Mouse (Mus musculus): Measurements from ENCODE around the gene Slc35g2.

Slc35g2 gene

GRCm38 (mm10) chr9:100560251-100560890 is 10.5 kb downstream of the Slc35g2 start:
- peak; percentile 72 for DNase-seq (ENCODE audit: low read depth, low spot score)

- no peak for DNase-seq (ENCODE audit: low read depth, low spot score)
Measured at GRCm38 (mm10) chr9:100558991-100559390, 11.9 kb downstream of the Slc35g2 start.

- peak; percentile 52 for DNase-seq (ENCODE audit: low read depth, low spot score)
Measured at GRCm38 (mm10) chr9:100558023-100558573, 12.8 kb downstream of the Slc35g2 start.

GRCm38 (mm10) chr9:100555686-100556085 is 15.2 kb downstream of the Slc35g2 start:
- no peak for DNase-seq (ENCODE audit: low read depth, low spot score)

- no peak for DNase-seq (ENCODE audit: low read depth, low spot score)
Measured at GRCm38 (mm10) chr9:100548313-100548712, 22.6 kb downstream of the Slc35g2 start.

GRCm38 (mm10) chr9:100546594-100546910 is 24.3 kb downstream of the Slc35g2 start:
- DNase-seq (ENCODE audit: low read depth, low spot score): no peak

- DNase-seq (ENCODE audit: low read depth, low spot score): peak; percentile 93
Measured at GRCm38 (mm10) chr9:100545715-100546593, 24.9 kb downstream of the Slc35g2 start, which contains the start of gene Nck1. Gene Nck1, minus strand, starts transcription at chr9:100546134.

GRCm38 (mm10) chr9:100544948-100545714 is 25.8 kb downstream of the Slc35g2 start:
- no peak for DNase-seq (ENCODE audit: low read depth, low spot score)

- peak; percentile 51 for DNase-seq (ENCODE audit: low read depth, low spot score)
Measured at GRCm38 (mm10) chr9:100535618-100536262, 35.1 kb downstream of the Slc35g2 start.

- DNase-seq (ENCODE audit: low read depth, low spot score): no peak
Measured at GRCm38 (mm10) chr9:100534686-100535085, 36.2 kb downstream of the Slc35g2 start.

- no peak for DNase-seq (ENCODE audit: low read depth, low spot score)
Measured at GRCm38 (mm10) chr9:100532847-100533505, 37.9 kb downstream of the Slc35g2 start.

- DNase-seq (ENCODE audit: low read depth, low spot score): no peak
Measured at GRCm38 (mm10) chr9:100531296-100531695, 39.6 kb downstream of the Slc35g2 start.

- DNase-seq (ENCODE audit: low read depth, low spot score): no peak
Measured at GRCm38 (mm10) chr9:100525225-100525624, 45.7 kb downstream of the Slc35g2 start.

- DNase-seq (ENCODE audit: low read depth, low spot score): no peak
Measured at GRCm38 (mm10) chr9:100522029-100522428, 48.9 kb downstream of the Slc35g2 start.

GRCm38 (mm10) chr9:100520586-100520985 is 50.3 kb downstream of the Slc35g2 start:
- DNase-seq (ENCODE audit: low read depth, low spot score): no peak

- no peak for DNase-seq (ENCODE audit: low read depth, low spot score)
Measured at GRCm38 (mm10) chr9:100520012-100520411, 50.9 kb downstream of the Slc35g2 start.

GRCm38 (mm10) chr9:100507581-100507980 is 63.3 kb downstream of the Slc35g2 start:
- no peak for DNase-seq (ENCODE audit: low read depth, low spot score)

GRCm38 (mm10) chr9:100506652-100507051 is 64.2 kb downstream of the Slc35g2 start:
- no peak for DNase-seq (ENCODE audit: low read depth, low spot score)

GRCm38 (mm10) chr9:100505498-100505897 is 65.4 kb downstream of the Slc35g2 start:
- DNase-seq (ENCODE audit: low read depth, low spot score): no peak
